Mouse (Mus musculus): ENCODE measurements at regions not wholly inside any gene's neighbourhood (a gene's known extent, or its start where the extent isn't known, plus 50 kb on each side); places are given as distances from the start of the nearest gene placed in this dataset.

GRCm38 (mm10) chr2:57424879-57425278 lies 187.4 kb downstream of the Gpd2 start:
- no peak for DNase-seq (ENCODE audit: low spot score in 2 of 2)

GRCm38 (mm10) chr2:57425439-57425838 lies 188.0 kb downstream of the Gpd2 start:
- no peak for DNase-seq (ENCODE audit: low spot score in 2 of 2)

GRCm38 (mm10) chr2:57450996-57451770 lies 213.7 kb downstream of the Gpd2 start:
- peak in 1 of 2 experiments; percentile 5 for DNase-seq (ENCODE audit: low spot score in 2 of 2)

- DNase-seq (ENCODE audit: low spot score in 2 of 2): no peak
Measured at GRCm38 (mm10) chr2:57453896-57454679, 216.7 kb downstream of the Gpd2 start.

- no peak for DNase-seq (ENCODE audit: low spot score in 2 of 2)
Measured at GRCm38 (mm10) chr2:57459901-57460300, 222.5 kb downstream of the Gpd2 start.

- DNase-seq (ENCODE audit: low spot score in 2 of 2): no peak
Measured at GRCm38 (mm10) chr2:57473873-57474272, 236.4 kb downstream of the Gpd2 start.

- DNase-seq (ENCODE audit: low spot score in 2 of 2): no peak
Measured at GRCm38 (mm10) chr2:57492116-57492515, 254.7 kb downstream of the Gpd2 start.

- no peak for DNase-seq (ENCODE audit: low spot score in 2 of 2)
Measured at GRCm38 (mm10) chr2:57492914-57493621, 255.6 kb downstream of the Gpd2 start.

- DNase-seq (ENCODE audit: low spot score in 2 of 2): no peak
Measured at GRCm38 (mm10) chr2:57496315-57496954, 259.0 kb downstream of the Gpd2 start.

GRCm38 (mm10) chr2:57497933-57498332 lies 260.5 kb downstream of the Gpd2 start:
- no peak for DNase-seq (ENCODE audit: low spot score in 2 of 2)

GRCm38 (mm10) chr2:57504678-57505077 lies 267.2 kb downstream of the Gpd2 start:
- DNase-seq (ENCODE audit: low spot score in 2 of 2): no peak

GRCm38 (mm10) chr2:57522465-57522864 lies 285.0 kb downstream of the Gpd2 start:
- DNase-seq (ENCODE audit: low spot score in 2 of 2): no peak

- DNase-seq (ENCODE audit: low spot score in 2 of 2): no peak
Measured at GRCm38 (mm10) chr2:57522983-57523382, 285.5 kb downstream of the Gpd2 start.

GRCm38 (mm10) chr2:57527966-57528365 lies 290.5 kb downstream of the Gpd2 start:
- DNase-seq (ENCODE audit: low spot score in 2 of 2): no peak

- no peak for DNase-seq (ENCODE audit: low spot score in 2 of 2)
Measured at GRCm38 (mm10) chr2:57539842-57540241, 302.4 kb downstream of the Gpd2 start.

- DNase-seq (ENCODE audit: low spot score in 2 of 2): peak; percentile 4 to 18
Measured at GRCm38 (mm10) chr2:57565258-57565657, 327.8 kb downstream of the Gpd2 start.

- DNase-seq (ENCODE audit: low spot score in 2 of 2): no peak
Measured at GRCm38 (mm10) chr2:57566103-57566502, 328.7 kb downstream of the Gpd2 start.

GRCm38 (mm10) chr2:57567183-57567582 lies 329.7 kb downstream of the Gpd2 start:
- DNase-seq (ENCODE audit: low spot score in 2 of 2): no peak

GRCm38 (mm10) chr2:57587065-57587464 lies 349.6 kb downstream of the Gpd2 start:
- no peak for DNase-seq (ENCODE audit: low spot score in 2 of 2)

GRCm38 (mm10) chr2:57593558-57593957 lies 356.1 kb downstream of the Gpd2 start:
- no peak for DNase-seq (ENCODE audit: low spot score in 2 of 2)

GRCm38 (mm10) chr2:57597694-57598358 lies 360.4 kb downstream of the Gpd2 start:
- DNase-seq (ENCODE audit: low spot score in 2 of 2): no peak

Measured in left cerebral cortex, adult 18-20 months (tissue).